Mouse (Mus musculus) cerebellum, adult 2 months (tissue): ENCODE results near the gene Bst1.

Source experiments
- CTCF ChIP-seq: fragments of 200-500 bp; IDR thresholded peaks from 2 replicates; pipeline ENCODE4 v1.5.1; 2011; ENCODE audit warnings: low read depth, mild to moderate bottlenecking, control low read depth, low read length, moderate library complexity, borderline replicate concordance; ENCODE audit not compliant: insufficient read depth
- POLR2A ChIP-seq: fragments of 200-500 bp; IDR thresholded peaks from 2 replicates; pipeline ENCODE4 v1.6.1; 2011; ENCODE audit warnings: low read length, control low read depth, borderline replicate concordance; ENCODE audit not compliant: insufficient read depth

DNA sequence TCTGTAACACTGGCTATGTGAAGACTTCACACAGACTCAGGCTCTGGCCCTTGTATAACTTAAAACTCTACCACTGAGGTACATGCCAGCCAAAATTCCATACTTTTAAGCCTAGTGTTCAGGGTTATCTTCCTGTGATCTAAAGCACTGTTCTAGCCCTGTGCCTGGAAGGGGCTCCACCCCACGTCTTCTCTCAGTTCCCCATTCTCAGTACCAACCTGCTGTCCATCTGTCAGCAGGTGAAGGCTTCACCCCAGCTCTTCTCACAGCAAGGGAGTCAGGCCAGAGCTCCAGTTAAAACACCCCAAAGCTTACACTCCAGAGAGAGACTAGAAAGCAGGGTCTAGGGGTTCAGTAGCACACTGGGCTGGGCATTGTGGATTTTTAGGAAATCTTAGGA lies 27.0 kb downstream of the Bst1 start:
- TF ChIP-seq POLR2A, result no peak
- TF ChIP-seq CTCF, result no peak
